Mouse (Mus musculus) cerebellum, adult (tissue): ENCODE measurements at regions not wholly inside any gene's neighbourhood (a gene's known extent, or its start where the extent isn't known, plus 50 kb on each side); places are given as distances from the start of the nearest gene placed in this dataset.

ENCODE experiments used
- ATAC-seq: cut with Nextera tagmentation; 2 replicates; pipeline ENCODE4 v1.9.2; 2017; ENCODE audit warnings: mild to moderate bottlenecking, moderate library complexity, mixed read lengths; ENCODE audit not compliant: insufficient number of reproducible peaks, low FRiP score, low TSS enrichment

DNA sequence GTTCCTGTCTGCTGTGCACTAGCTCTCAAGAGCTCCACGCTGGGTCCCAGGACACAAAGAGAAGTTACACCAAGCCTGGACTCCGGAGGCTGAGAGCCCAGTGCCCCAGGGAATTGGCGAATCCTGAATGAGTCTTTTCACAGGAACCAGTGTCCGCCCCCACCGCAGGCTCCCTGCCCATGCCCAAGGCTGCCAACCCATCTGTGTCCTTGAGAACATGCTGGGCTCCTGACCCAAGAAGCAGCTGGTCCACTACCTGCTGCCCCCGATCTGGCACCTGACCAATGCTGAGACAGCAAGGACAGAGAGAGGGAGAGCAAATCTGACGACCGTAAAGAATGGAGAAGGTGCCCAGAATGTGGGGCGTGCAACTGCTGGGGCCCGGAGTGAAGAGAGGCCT is 85.2 kb upstream of the Cplx2 start:
- ATAC-seq: peak; percentile 64

DNA sequence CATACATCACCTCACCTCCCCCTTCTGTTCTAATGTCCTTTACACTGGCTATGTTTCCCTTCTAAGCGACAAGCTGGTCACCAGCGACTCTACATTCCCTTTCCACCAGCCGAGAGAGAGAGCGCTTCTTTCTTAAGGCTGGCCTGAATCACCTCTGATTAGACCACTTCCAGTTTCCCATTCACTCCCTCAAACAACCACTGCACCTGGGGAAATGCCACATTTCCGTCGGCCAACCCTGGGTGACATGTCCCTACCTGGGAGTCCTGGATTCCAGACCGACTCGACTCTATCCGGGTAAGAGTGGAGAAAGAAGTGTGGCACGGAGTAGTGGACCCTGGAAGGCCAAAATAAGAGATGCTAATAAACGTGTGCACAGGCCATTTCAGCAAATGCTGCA is 84.5 kb upstream of the Cplx2 start:
- no peak for ATAC-seq

DNA sequence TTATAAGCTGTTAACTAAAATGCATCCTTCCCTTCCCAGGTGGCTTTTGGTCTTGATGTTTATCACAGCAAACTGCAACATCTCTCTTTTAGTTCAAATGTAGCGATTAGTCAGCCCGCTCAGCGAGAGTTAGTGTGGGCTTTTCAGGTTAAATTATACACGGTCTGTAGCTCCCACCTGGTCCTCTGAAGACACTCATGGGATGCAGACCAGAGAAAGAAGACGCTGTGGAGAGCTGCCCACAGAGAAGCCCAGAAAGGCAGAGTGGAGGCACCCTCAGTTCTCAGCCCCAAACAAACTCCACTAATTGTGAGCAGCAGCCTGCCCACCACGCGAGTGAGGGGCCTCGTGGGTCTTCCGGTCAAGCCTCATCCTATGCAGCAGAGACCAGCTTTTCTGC is 81.1 kb upstream of the Cplx2 start:
- peak; percentile 69 for ATAC-seq

DNA sequence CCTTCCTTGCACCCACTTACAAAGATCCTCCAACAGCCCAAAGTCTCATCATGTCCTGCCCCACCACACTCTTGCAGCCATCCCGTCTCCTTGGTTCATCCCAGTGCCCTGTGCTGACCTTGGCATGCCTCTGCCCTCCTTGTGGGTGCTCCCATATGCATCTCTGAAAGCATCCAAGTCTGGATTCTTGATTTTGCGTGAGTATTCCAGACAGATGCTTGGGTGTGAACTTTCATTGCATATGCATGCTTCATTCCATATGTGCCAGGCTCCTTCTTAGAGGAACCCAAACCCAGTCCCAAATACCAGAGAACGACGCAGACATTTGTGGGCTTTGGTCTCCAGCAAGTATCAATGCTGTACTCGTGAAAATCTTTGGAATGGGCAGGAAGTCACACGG is 78.8 kb upstream of the Cplx2 start:
- ATAC-seq: no peak

DNA sequence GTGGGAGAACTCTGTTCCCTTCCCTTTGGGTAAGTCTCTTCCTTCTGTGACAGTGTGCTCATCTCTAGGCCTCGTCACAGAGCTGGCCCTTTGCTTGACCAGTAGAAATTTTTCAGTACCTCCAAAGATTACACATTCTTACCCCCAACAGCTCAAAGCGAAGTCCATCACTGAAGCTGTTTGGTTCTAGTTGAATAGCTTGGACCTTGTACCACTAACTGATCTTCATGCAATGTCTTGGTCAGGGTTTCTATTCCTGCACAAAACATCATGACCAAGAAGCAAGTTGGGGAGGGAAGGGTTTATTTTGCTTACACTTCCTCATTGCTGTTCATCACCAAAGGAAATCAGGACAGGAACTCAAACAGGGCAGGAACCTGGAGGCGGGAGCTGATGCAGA is 78.1 kb upstream of the Cplx2 start:
- ATAC-seq: no peak

DNA sequence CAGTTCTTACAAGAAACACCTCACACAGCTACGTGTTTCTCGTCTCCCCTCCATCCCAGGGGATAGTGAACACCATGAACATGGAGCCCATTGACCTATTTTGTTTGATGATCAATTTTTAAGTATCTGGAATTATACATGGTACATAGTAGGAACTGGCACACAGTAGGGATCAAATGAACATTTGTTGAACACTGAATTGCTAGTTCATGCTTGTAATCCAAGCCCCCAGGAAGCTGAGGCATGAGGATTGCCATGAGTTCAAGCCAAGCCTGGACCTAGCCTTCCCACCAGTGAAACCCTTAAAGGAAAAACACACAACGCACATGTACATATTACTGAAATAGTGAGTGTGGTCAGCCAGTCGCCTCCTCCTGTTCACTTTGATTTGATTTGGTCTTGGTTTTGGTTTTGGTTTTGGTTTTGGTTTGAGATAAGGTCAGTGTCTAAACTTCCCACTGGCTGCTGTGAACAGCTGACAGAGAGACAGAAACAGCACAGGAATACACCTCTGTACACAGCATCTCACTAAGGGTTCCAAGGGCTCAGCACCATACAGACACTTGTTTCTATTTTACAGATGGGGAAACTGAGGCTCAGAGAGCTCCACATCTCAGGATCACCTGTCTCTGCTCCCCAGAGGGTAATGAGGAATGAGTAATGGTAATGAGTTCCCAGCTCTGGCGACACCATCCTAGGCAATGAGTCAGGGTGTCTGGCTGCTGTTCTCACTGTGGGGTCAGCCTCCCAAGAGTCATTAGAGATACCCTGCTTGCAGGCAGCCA is 75.5 kb upstream of the Cplx2 start:
- no peak for ATAC-seq

DNA sequence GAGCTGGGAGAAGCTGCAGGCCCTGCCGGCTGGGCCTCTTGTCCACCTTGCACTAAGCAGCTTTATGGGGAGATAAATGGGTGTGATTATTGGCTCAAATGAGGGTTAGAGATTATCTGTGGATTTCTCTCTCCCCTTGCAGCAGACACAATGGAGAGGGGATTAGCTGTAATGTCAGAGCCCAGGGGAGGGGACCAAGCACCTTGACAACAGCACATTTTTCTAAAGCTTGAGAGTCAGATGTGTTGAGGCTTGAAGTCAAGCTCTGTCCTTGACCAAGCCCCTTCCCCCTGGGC is 74.9 kb upstream of the Cplx2 start:
- no peak for ATAC-seq

DNA sequence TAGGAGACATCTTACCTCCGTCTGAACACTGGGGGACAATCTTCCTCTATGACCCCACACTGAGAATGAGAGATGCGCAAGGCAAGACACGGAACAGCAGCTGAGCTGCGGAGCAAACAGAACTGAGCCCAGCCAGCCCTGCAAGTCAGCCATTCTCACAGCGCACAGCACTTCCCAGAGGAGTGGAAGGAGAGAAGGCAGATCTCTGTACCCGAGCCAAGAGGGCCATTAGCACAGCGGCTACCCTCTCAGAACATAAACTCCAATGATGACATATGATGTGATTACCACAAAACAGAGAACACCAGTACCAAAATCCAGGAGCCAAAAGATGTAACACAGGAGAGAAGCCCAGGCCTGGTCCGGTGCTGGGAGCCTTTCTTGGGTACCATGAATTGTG is 72.3 kb upstream of the Cplx2 start:
- no peak for ATAC-seq

DNA sequence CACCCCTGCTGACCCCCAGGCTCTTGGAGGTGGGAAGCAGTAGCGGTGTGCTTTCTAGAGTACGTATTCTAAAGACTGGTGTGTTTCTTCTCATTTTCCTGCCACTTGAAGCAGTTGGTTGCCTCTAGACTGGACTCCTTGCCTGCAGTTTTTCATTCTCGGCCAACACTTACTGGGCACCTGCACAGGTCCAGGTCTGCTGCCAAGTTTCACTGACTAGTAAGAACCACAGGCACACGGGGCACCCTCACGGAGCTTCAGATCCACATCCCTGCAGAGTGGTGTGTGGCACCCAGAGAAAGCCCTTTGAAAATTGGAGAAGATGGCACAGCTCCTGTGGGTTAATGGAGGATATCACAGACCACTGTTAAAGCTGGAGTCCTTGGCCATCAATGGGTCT is 71.9 kb upstream of the Cplx2 start:
- no peak for ATAC-seq

DNA sequence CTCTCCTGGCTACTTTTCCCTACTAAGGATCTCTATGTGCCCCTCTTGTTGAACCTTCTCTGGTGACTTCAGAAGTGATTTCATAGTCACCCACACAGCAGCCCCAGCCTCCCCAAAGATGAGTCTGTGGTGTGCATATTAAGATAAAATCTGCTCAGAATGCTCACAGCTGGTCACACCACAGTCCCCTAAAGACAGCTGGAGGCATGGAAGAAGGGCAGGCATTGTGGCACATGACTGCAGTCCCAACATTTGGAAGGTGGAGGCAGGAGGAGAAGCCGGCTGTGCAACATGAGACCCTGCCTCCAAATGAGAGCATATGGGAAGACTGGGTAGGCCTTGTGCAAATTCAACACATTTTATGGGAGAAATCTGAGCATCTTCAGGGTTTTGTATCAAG is 70.0 kb upstream of the Cplx2 start:
- no peak for ATAC-seq

DNA sequence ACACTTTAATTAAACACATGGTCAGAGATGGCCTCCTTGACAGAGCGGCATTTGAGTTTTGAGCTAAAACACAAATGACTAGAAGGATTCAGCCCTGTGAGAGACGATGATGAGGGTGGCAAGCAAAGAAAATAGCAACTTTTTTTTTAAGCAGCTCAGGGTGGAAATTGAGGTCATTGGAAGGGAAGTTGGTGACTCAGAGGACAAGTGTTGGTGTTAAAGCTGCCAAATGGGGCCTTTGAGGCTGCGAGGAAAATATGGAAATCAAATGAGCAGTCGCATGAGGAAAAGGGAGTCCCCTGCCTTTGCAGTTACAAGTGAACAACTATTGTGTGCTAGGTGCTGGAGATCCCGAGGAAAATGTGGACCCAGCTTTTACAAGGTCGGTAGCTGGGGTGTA is 69.5 kb upstream of the Cplx2 start:
- no peak for ATAC-seq

DNA sequence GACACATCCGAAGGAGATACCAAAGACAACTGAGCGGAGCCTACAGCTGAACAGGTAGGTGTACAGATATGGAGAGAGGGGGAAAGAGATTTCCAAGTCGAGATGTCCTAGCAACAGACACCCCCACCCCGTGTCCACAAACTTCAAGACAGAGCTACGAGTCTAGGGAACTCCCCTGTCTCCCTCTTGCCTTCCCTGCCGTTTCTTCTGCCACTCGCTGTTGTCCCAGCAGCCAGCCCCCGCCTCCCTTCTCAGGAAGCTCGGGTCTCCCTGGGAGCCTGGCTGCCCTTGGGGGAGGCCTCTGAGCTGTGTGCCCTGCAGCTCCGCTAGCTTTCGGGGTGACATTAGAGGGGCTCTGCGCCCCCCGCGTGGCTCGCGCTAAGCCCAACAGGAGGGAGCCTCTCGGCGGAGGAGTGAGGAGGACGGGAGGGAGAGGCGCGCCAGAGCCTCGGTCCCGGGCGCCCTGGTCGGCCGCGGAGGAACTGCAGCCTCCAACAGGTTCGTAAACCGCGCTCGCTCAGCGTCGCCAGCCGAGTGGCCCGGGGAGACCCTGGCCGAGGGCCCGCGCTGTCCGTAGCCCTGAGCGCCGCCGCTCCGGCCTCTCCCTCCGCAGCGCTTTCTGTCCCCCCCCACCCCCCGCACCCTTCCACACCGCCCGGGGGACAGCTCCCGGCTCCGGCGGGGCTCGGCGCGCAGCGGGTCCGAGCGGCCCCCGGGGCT is 68.6 kb upstream of the Cplx2 start:
- peak; percentile 41; the same call in 1 of the 2 replicates for ATAC-seq

DNA sequence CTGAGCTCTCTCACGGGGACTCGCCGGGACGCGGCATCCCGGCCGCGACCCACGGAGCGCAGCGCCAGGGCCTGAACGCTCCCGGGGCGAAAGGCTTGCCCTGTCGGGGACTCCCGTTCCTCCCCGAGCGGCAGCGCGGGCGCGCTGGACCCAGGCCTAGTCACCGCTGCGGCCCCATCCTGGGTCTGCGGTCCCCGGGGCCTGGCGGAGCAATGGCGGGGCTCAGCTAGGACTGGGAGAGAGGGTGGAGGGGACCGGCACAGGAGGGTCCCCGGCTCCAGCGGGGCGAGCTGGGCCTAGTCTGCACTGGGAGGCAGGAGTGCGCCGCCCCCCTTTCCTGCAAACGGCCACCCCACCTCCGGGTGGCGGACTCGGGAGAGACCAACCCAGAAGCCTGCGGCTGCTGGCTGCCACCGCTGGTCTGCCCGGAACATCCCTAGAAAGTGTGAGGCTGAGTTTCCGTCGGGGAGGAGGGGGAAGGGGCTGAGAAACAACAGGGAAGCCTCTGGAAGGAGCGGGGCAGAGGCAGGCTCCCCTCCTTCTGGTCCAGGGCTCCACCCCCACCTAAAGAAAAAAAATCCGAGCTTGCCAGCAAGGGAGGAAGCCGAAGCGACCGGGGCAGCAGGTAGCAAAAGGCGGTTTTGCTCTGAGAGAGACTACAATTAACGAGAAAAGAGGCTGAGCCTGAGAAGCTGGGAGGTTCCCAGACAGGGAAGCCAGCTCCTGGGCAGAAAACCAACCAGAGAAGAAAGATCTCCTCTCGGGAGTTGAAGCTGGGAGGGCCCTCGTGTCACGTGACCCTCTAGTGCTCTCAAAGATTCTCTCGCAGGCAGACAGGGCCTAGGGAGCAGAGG is 67.9 kb upstream of the Cplx2 start:
- peak; percentile 45 for ATAC-seq

DNA sequence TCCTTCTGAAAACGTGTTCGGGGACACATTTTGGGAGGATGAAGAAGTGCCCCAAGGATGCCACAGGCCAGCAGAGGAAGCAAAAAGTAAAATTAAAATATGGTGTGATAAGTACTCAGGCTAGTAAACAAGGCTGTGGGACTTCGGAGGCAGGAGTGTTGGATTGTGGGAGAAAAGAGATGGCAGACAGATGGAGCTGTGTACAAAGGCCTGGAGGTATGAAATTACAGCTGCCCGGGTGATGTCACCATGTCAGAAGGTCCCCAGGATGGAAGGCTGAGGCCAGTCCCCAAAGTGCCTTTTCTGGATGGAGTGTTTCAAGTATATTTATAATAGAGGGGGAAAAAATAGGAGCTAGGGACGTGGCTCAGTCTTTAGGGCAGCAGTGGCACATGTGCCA is 66.9 kb upstream of the Cplx2 start:
- no peak for ATAC-seq

DNA sequence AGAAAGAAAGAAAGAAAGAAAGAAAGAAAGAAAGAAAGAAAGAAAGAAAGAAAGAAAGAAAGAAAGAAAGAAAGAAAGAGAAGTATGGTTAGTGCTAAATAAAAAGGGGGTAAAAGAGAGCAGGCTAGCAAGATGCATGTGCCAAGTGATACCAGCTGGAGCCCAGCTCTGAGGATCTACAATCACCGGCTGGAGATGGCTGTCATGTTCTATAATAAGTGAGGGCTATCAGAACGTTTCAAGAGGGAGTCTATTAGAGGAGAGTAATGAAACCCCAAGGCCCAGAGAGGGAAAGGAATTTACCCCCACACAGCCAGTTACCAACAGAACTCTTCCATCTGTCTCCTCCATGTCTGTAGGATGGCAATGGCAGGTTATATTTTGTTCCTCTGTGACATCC is 62.6 kb upstream of the Cplx2 start:
- no peak for ATAC-seq

DNA sequence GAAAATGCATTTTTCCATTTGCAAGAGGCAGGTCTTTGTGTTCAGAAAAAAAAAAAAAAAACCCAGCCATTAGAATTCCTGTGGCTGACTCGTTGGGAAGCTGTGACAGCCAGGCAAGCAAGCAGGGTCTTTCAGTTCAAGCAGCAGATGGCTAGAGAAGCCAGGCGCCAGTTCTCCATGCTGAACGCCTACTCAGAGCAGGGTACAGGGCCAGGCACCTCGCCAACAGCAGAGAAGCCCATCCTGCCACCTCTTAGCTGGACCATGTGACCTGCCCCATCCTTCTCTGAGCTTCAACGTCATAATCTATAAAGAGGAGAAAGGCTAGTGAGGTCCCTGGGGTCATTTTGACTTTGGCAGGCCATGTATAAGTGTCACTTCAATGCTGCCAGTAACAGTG is 61.8 kb upstream of the Cplx2 start:
- peak; percentile 76 for ATAC-seq

DNA sequence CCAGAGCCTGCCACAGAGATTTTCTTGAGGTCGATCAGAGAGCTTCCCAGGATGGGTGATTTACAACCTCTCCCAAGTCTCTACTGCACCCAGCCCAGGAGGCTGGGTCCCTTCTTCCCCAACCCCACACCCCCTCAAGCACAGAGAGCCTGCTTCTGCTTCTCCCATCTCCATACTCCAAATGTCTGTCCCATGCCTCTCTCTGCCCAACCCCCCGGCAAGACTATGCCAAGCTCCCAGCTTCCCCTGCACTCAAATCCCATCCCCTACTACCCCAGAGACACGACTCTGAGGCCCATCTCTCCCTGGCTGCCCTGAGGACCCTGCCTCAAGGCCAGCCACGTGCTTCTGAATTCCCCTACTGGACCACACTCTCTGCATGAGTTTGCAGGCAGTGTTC is 61.0 kb upstream of the Cplx2 start:
- no peak for ATAC-seq

DNA sequence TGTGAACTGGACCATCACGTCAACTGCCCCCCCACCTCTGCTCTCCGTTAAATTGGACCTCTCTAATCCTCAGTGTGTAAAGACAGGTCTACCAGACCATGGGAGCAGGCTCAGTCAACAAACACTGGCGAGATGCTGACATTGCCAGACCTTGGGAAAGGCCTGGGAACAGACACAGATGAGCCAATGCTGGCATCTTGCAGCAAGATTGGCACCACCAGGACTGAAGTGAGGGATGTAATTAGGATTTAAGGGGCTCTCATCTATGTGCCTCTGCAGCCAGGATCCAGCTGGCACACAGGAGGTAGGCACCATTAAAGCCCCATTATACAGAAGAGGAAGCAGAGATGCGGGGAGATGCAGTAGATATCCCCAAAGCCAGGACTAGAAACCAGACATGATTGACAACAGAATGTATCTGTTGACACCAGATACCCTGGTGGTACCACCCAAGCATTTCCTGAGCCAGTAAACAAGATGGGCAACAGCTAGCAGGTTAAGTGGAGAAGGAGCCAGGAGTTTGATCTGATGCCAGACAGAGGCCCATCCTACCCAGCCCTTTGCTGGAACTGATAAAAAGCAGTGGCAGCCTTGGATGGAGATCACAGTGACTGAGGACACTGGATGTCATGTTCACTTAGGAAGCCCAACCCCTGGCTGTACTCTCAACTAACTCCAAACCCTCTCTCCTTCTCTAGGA is 59.7 kb upstream of the Cplx2 start:
- ATAC-seq: no peak

DNA sequence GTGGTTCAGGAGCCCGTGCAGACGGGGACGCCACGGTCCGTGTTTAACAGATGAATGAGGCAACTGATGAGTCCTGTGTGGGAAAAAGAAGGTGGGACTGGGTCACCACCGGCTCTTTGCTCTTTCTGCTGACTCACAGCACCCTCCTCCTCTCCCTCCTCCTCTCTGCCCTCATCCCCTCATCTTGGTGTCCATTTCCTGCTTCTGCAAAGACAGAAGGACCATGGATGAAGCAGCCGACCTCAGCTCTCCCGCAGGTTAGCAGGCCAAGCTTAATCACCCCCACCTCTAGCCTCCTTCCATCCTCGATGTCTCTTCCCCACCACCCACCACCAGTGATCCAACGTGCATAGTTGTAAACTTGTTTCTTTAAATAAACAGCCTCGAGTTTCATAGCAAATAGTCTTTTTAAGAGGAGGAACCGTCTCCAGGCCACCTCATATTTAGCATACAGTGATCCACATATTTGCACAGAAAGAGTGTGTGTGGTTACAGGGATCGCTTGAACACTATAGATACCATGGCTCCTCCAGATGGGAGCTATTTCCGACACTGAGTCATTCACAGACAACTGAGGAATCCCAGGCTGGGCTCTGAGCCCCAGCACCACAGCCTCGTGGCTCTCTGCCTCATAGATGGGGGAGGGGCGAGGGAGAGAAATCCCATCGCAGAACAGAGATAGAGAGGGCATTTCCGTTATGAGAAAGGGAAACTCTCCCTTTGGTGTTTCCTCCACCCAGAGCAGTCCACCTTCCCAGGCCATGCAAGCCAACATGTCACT is 58.6 kb upstream of the Cplx2 start:
- ATAC-seq: no peak

DNA sequence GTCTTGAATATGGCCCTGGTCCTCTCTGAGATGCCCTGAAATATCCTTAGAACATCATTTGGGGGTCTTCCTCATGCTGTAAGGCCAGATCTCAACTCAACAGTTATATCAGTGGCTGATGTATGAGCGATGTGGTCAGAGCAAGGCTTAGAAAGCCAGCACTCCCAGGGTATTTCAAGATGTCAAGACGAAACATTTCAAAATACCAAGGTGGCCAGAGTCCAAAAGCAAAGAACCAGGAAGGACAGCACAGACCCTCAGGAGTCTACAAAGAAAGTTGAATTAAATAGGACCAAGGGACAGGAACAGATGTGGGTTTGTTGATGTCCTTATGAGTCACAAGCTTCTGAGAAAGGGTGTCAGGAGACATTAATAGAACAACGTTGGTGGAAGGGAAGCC is 55.8 kb upstream of the Cplx2 start:
- ATAC-seq: no peak
